9 mouse cellular contexts compared by ENCODE assay signal in the genomic region with DNA sequence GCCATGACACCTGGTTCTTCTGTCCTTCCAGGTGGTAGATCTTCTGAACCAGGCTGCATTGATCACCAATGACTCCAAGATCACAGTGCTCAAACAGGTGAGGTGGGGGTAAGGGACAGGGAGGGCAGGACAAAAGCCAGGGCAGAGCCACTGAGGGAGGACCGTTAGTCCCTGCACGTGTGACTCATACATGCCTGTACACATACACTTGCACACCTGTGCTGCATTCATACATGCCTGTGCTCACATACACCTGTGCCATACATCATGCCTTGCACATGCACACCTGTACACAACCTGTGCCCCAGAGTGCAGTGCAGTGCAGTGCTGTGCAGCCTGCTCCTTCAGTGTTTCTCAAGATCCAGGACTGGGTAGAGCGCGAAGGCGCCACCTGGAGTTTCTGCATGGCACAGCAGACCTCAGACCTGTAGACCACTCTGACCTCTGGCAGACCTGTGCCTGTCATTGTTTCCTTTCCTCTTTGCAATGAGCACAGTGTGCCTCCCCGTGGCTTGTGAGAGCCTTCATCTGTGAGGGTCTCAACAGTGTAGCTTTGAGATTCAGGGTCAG. TPM values are rescaled to one million over a fixed set of nuclear protein-coding genes. Genes with fewer than 3 reads are reported as not detected.
A peak's percentile ranks its signal among the peaks of the same experiment; 100 is the strongest.
DNase-seq lines count a peak whose midpoint lies in the region; ATAC-seq and TF ChIP-seq lines count a peak whose summit lies in the region.
"Had no signal": no experiment of that assay in that cellular context is flagged by ENCODE, and none has a peak within 500 bp of the region (broad histone marks: within the 10 kb centered on the region; RNA-seq: fewer than 3 reads in every experiment).

No protein-coding gene starts in this region.

- H3K4me2 ChIP-seq in heart, embryonic 13.5 days, result no peak overlapping the region
- no peak overlapping the region for H3K4me2 ChIP-seq in kidney, embryonic 15.5 days
- H3K4me2 ChIP-seq in stomach, postnatal 0 days (replicated peaks; ENCODE audit: low read depth), result no peak overlapping the region

- peak; percentile 43 for DNase-seq in urinary bladder, postnatal 14 days (ENCODE audit: low spot score)
- DNase-seq in urinary bladder, adult 2 months (ENCODE audit: low spot score), result no peak
- peak; percentile 77 for DNase-seq in stomach, postnatal 0 days (ENCODE audit: low spot score)
- DNase-seq in urinary bladder, postnatal 10 days (ENCODE audit: low spot score), result no peak

- H3K4me3 ChIP-seq in bone marrow, adult 2 months (replicated peaks; ENCODE audit: control insufficient read depth, low read depth, low read length), result no peak overlapping the region
- H3K4me3 ChIP-seq in heart, embryonic 13.5 days, result no peak overlapping the region
- no peak overlapping the region for H3K4me3 ChIP-seq in kidney, embryonic 15.5 days (replicated peaks)
- H3K4me3 ChIP-seq in stomach, postnatal 0 days (ENCODE audit: low read depth, low read length), result no peak overlapping the region

- WGBS in bone marrow, adult 2 months, result 63% methylated on average over 6 of the region's 6 CpGs
- 67% methylated on average over 6 of the region's 6 CpGs for WGBS in heart, embryonic 13.5 days
- 67% methylated on average over 6 of the region's 6 CpGs for WGBS in kidney, embryonic 15.5 days
- 58% methylated on average over 6 of the region's 6 CpGs for WGBS in stomach, postnatal 0 days

- no peak for TF ChIP-seq EP300 in stomach, postnatal 0 days (optimal IDR thresholded peaks at IDR 0.05)

- ATAC-seq in heart, embryonic 13.5 days (ENCODE audit: extremely low read depth, insufficient number of reproducible peaks, low FRiP score, low TSS enrichment), result peak; percentile 15; the same call in 1 of the 2 replicates
- peak; percentile 31 for ATAC-seq in kidney, embryonic 15.5 days (replicated peaks; ENCODE audit: low FRiP score)
- ATAC-seq in megakaryocyte progenitor cell, adult 5-6 weeks (replicated peaks; ENCODE audit: poor library complexity), result peak; percentile 81
- peak; percentile 59 for ATAC-seq in stomach, postnatal 0 days (ENCODE audit: low FRiP score, low TSS enrichment)

- H3K27ac ChIP-seq in bone marrow, adult 2 months (ENCODE audit: control insufficient read depth, insufficient read depth, low read depth, low read length, poor library complexity), result no peak overlapping the region
- H3K27ac ChIP-seq in heart, embryonic 13.5 days (replicated peaks), result no peak overlapping the region
- H3K27ac ChIP-seq in kidney, embryonic 15.5 days, result no peak overlapping the region
- no peak overlapping the region for H3K27ac ChIP-seq in stomach, postnatal 0 days (replicated peaks)

- peaks cover 3% of the 10 kb centered on the region for H3K4me1 ChIP-seq in bone marrow, adult 2 months (ENCODE audit: control insufficient read depth, insufficient read depth, low read length)
- peaks cover 18% of the 10 kb centered on the region for H3K4me1 ChIP-seq in heart, embryonic 13.5 days
- peaks cover 20% of the 10 kb centered on the region for H3K4me1 ChIP-seq in kidney, embryonic 15.5 days
- H3K4me1 ChIP-seq in stomach, postnatal 0 days (replicated peaks; ENCODE audit: control insufficient read depth, insufficient read depth), result no peaks in the 10 kb centered on the region

- H3K9ac ChIP-seq in heart, embryonic 13.5 days, result no peak overlapping the region
- no peak overlapping the region for H3K9ac ChIP-seq in kidney, embryonic 15.5 days
- no peak overlapping the region for H3K9ac ChIP-seq in stomach, postnatal 0 days (ENCODE audit: low read length)

- TF ChIP-seq CTCF in bone marrow, adult 2 months (IDR thresholded peaks at IDR 0.05; ENCODE audit: control insufficient read depth, insufficient read depth, low read length), result peak; percentile 81
- TF ChIP-seq CTCF in stomach, postnatal 0 days (IDR thresholded peaks at IDR 0.05; ENCODE audit: low read depth), result peak; percentile 81

- H3K36me3 ChIP-seq in heart, embryonic 13.5 days, result peaks cover 59% of the 10 kb centered on the region
- H3K36me3 ChIP-seq in kidney, embryonic 15.5 days, result peaks cover 57% of the 10 kb centered on the region
- peaks cover 24% of the 10 kb centered on the region for H3K36me3 ChIP-seq in stomach, postnatal 0 days (ENCODE audit: control insufficient read depth, insufficient read depth, low read length)

- TF ChIP-seq POLR2A in bone marrow, adult 2 months (IDR thresholded peaks at IDR 0.05; ENCODE audit: borderline replicate concordance, control insufficient read depth, low read depth, low read length), result no peak

- no peaks in the 10 kb centered on the region for H3K27me3 ChIP-seq in heart, embryonic 13.5 days (replicated peaks)
- no peaks in the 10 kb centered on the region for H3K27me3 ChIP-seq in kidney, embryonic 15.5 days
- no peaks in the 10 kb centered on the region for H3K27me3 ChIP-seq in stomach, postnatal 0 days (ENCODE audit: control insufficient read depth, insufficient read depth, low read length)

- no peaks in the 10 kb centered on the region for H3K9me3 ChIP-seq in heart, embryonic 13.5 days
- no peaks in the 10 kb centered on the region for H3K9me3 ChIP-seq in kidney, embryonic 15.5 days (replicated peaks)
- no peaks in the 10 kb centered on the region for H3K9me3 ChIP-seq in stomach, postnatal 0 days (ENCODE audit: control insufficient read depth, low read length)

RNA-seq across cellular contexts. Expression of gene Sympk, which starts 5.0 kb away (rescaled TPM):
- 35.0 and 43.7 TPM in 2 replicates for polyA plus RNA-seq in urinary bladder, adult 2 months (2012; rRNA removed)
- polyA plus RNA-seq in bone marrow, adult 2 months (2011; ENCODE audit: insufficient read depth, insufficient read length, low replicate concordance, missing spikeins), result 34.3 and 108 TPM in 2 replicates
- 24.8 TPM in 2 replicates for polyA plus RNA-seq in heart, embryonic 13.5 days (2015; fragmentation: Nextera tagmentation; extraction: Ambion mirVana)
- 34.3 and 38.4 TPM in 2 replicates for polyA plus RNA-seq in kidney, embryonic 15.5 days (2015; fragmentation: Nextera tagmentation; extraction: Ambion mirVana)
- 58.1 and 74.7 TPM in 2 replicates for total RNA-seq in megakaryocyte progenitor cell, adult 5-6 weeks (2015)
- total RNA-seq in megakaryocyte progenitor cell, adult 5-6 weeks (2017), result 44.9 and 48.6 TPM in 2 replicates
- 9.1 and 9.6 TPM in 2 replicates for polyA plus RNA-seq in stomach, postnatal 0 days (2015; fragmentation: Nextera tagmentation; extraction: Ambion mirVana)

RNA-seq across cellular contexts. Expression of gene Foxa3, which starts 5.8 kb away (rescaled TPM):
- 0.04 TPM in 1 of 2 replicates, not detected in the other for polyA plus RNA-seq in urinary bladder, adult 2 months (2012; rRNA removed)
- not detected in 2 replicates for polyA plus RNA-seq in bone marrow, adult 2 months (2011; ENCODE audit: insufficient read depth, insufficient read length, low replicate concordance, missing spikeins)
- polyA plus RNA-seq in heart, embryonic 13.5 days (2015; fragmentation: Nextera tagmentation; extraction: Ambion mirVana), result 0.25 and 1.2 TPM in 2 replicates
- polyA plus RNA-seq in kidney, embryonic 15.5 days (2015; fragmentation: Nextera tagmentation; extraction: Ambion mirVana), result 1.2 and 1.3 TPM in 2 replicates
- not detected in 2 replicates for total RNA-seq in megakaryocyte progenitor cell, adult 5-6 weeks (2015)
- total RNA-seq in megakaryocyte progenitor cell, adult 5-6 weeks (2017), result not detected in 2 replicates
- polyA plus RNA-seq in stomach, postnatal 0 days (2015; fragmentation: Nextera tagmentation; extraction: Ambion mirVana), result 39.2 and 46.0 TPM in 2 replicates
- total RNA-seq: layer of hippocampus, postnatal 25 days had no signal

RNA-seq across cellular contexts. Expression of gene Rsph6a, which starts 25.3 kb away (rescaled TPM):
- 0.03 TPM in 1 of 2 replicates, not detected in the other for polyA plus RNA-seq in urinary bladder, adult 2 months (2012; rRNA removed)
- polyA plus RNA-seq in bone marrow, adult 2 months (2011; ENCODE audit: insufficient read depth, insufficient read length, low replicate concordance, missing spikeins), result not detected in 2 replicates
- not detected in 2 replicates for polyA plus RNA-seq in heart, embryonic 13.5 days (2015; fragmentation: Nextera tagmentation; extraction: Ambion mirVana)
- not detected in 2 replicates for polyA plus RNA-seq in kidney, embryonic 15.5 days (2015; fragmentation: Nextera tagmentation; extraction: Ambion mirVana)
- total RNA-seq in megakaryocyte progenitor cell, adult 5-6 weeks (2015), result not detected in 2 replicates
- total RNA-seq in megakaryocyte progenitor cell, adult 5-6 weeks (2017), result 0.61 TPM in 1 of 2 replicates, not detected in the other
- not detected in 2 replicates for polyA plus RNA-seq in stomach, postnatal 0 days (2015; fragmentation: Nextera tagmentation; extraction: Ambion mirVana)

RNA-seq across cellular contexts. Expression of gene Irf2bp1, which starts 25.3 kb away (rescaled TPM):
- polyA plus RNA-seq in urinary bladder, adult 2 months (2012; rRNA removed), result 15.8 and 20.3 TPM in 2 replicates
- 6.8 and 7.3 TPM in 2 replicates for polyA plus RNA-seq in bone marrow, adult 2 months (2011; ENCODE audit: insufficient read depth, insufficient read length, low replicate concordance, missing spikeins)
- polyA plus RNA-seq in heart, embryonic 13.5 days (2015; fragmentation: Nextera tagmentation; extraction: Ambion mirVana), result 12.4 and 12.7 TPM in 2 replicates
- 21.4 and 24.1 TPM in 2 replicates for polyA plus RNA-seq in kidney, embryonic 15.5 days (2015; fragmentation: Nextera tagmentation; extraction: Ambion mirVana)
- total RNA-seq in megakaryocyte progenitor cell, adult 5-6 weeks (2015), result 16.4 and 16.8 TPM in 2 replicates
- total RNA-seq in megakaryocyte progenitor cell, adult 5-6 weeks (2017), result 12.5 and 13.1 TPM in 2 replicates
- 9.8 and 12.0 TPM in 2 replicates for polyA plus RNA-seq in stomach, postnatal 0 days (2015; fragmentation: Nextera tagmentation; extraction: Ambion mirVana)

RNA-seq across cellular contexts. Expression of gene Mypop, which starts 38.1 kb away (rescaled TPM):
- 7.5 and 9.5 TPM in 2 replicates for polyA plus RNA-seq in urinary bladder, adult 2 months (2012; rRNA removed)
- 0.83 and 1.1 TPM in 2 replicates for polyA plus RNA-seq in bone marrow, adult 2 months (2011; ENCODE audit: insufficient read depth, insufficient read length, low replicate concordance, missing spikeins)
- 1.8 and 1.9 TPM in 2 replicates for polyA plus RNA-seq in heart, embryonic 13.5 days (2015; fragmentation: Nextera tagmentation; extraction: Ambion mirVana)
- 3.5 and 3.9 TPM in 2 replicates for polyA plus RNA-seq in kidney, embryonic 15.5 days (2015; fragmentation: Nextera tagmentation; extraction: Ambion mirVana)
- total RNA-seq in megakaryocyte progenitor cell, adult 5-6 weeks (2015), result 0.17 TPM in 1 of 2 replicates, not detected in the other
- total RNA-seq in megakaryocyte progenitor cell, adult 5-6 weeks (2017), result not detected in 2 replicates
- 1.3 and 1.4 TPM in 2 replicates for polyA plus RNA-seq in stomach, postnatal 0 days (2015; fragmentation: Nextera tagmentation; extraction: Ambion mirVana)

Comparison
In these comparisons a context has a peak if more than half of its experiments do, and no peak if none do; other contexts are left out.
1. DNase-seq: peak in urinary bladder, postnatal 14 days (single experiment) and stomach, postnatal 0 days (single experiment); none in urinary bladder, adult 2 months (single experiment) and urinary bladder, postnatal 10 days (single experiment).
2. ATAC-seq: peak in every context shown above with its lines; median percentile 81 in megakaryocyte progenitor cell, adult 5-6 weeks; 59 in stomach, postnatal 0 days; 31 in kidney, embryonic 15.5 days; 15 in heart, embryonic 13.5 days.
3. RNA of gene Foxa3, which starts 5.8 kb away (polyA plus RNA-seq): 39.2 to 46.0 TPM in stomach, postnatal 0 days; 1.2 to 1.3 TPM in kidney, embryonic 15.5 days, 0.25 to 1.2 TPM in heart, embryonic 13.5 days, not detected in bone marrow, adult 2 months and 0.04 TPM in urinary bladder, adult 2 months; every median in the first group is over 10 times any median in the second.